Mouse (Mus musculus): Measurements from ENCODE around the gene Atm.

DNA sequence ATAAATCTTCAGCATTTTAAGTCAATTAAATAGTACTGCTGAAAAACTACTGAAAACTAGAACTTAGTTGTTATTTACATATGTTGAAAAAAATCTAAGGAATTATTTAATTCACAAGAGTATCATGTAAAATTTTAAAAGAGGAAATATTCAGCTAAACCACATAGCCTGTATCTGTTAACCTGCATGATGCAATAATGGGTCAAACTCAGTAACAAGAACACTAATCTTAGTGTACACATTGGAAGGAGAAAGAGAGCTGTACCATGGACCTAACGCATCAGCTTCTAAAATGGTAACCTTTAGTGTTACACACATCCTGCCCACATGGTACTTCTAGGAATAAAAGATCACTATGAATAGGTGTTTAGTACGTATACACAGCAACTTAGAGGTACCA lies 84.5 kb downstream of the Atm start:
- no peak for TF ChIP-seq GATA1 (IDR thresholded peaks at IDR 0.05; ENCODE audit: borderline replicate concordance, low read length)
- no peak for TF ChIP-seq FLI1 (IDR thresholded peaks at IDR 0.05; ENCODE audit: low read length)

Measured in megakaryocyte, embryonic 14.5 days (primary cell).